Mouse (Mus musculus) heart, postnatal 0 days (tissue): ENCODE data around the gene Zfp609. TPM values are rescaled to one million over a fixed set of nuclear protein-coding genes. Genes with fewer than 3 reads are reported as not detected.

Source experiments
- ATAC-seq: fragments of 200-750 bp; cut with Nextera tagmentation; 2 replicates; pipeline ENCODE4 v1.8.0; 2017; ENCODE audit warnings: low read depth, moderate number of reproducible peaks, moderate library complexity; ENCODE audit not compliant: insufficient read depth
- DNase-seq: peaks from one replicate; pipeline ENCODE4 v3.0.0-alpha.2; 2016; ENCODE audit warnings: low spot score
- H3K27ac ChIP-seq: fragments of 300-500 bp; sonication (generic); 2 replicates; pipeline ENCODE4 v1.5.1; 2014; ENCODE audit warnings: low read depth, mild to moderate bottlenecking
- H3K27me3 ChIP-seq: fragments of 300-500 bp; sonication (generic); 2 replicates; pipeline ENCODE4 v1.6.1; 2014; ENCODE audit warnings: low read length, mixed read lengths; ENCODE audit not compliant: control insufficient read depth, insufficient read depth
- H3K36me3 ChIP-seq: fragments of 300-500 bp; sonication (generic); replicated peaks from 2 replicates; pipeline ENCODE4 v1.6.1; 2014; ENCODE audit warnings: low read length, mixed read lengths; ENCODE audit not compliant: control insufficient read depth, insufficient read depth
- H3K4me1 ChIP-seq: fragments of 300-500 bp; sonication (generic); 2 replicates; pipeline ENCODE4 v1.6.1; 2014; ENCODE audit warnings: antibody characterized with exemption; ENCODE audit not compliant: control insufficient read depth, insufficient read depth
- H3K4me2 ChIP-seq: fragments of 300-500 bp; sonication (generic); 2 replicates; pipeline ENCODE4 v1.6.1; 2014; ENCODE audit warnings: low read depth, mild to moderate bottlenecking, low read length, moderate library complexity
- H3K4me3 ChIP-seq: fragments of 300-500 bp; sonication (generic); 2 replicates; pipeline ENCODE4 v1.5.1; 2014; ENCODE audit warnings: low read depth, low read length
- H3K9ac ChIP-seq: fragments of 300-500 bp; sonication (generic); replicated peaks from 2 replicates; pipeline ENCODE4 v1.6.1; 2014; ENCODE audit warnings: low read depth, low read length, mixed read lengths
- H3K9me3 ChIP-seq: fragments of 300-500 bp; sonication (generic); replicated peaks from 2 replicates; pipeline ENCODE4 v1.6.1; 2016; ENCODE audit warnings: low read length; ENCODE audit not compliant: control insufficient read depth
- CTCF ChIP-seq: IDR thresholded peaks from 2 replicates; pipeline ENCODE4 v1.5.1; 2016; ENCODE audit warnings: antibody characterized with exemption, control low read depth, low read depth
- EP300 ChIP-seq: IDR thresholded peaks from 2 replicates; pipeline ENCODE4 v1.6.1; 2016; ENCODE audit warnings: antibody characterized with exemption, low read depth
- WGBS: fragments of 180-500 bp; shearing (Covaris S2); extraction: QIAGEN DNeasy Blood & Tissue Kit; methylation state at CpG from one replicate; pipeline ENCODE4 v1.1.7; 2014; 5-methylcytosine and 5-hydroxymethylcytosine counted together
- polyA plus RNA-seq: library from polyadenylated mRNA; unstranded; fragments of >200 nt; fragmentation: Nextera tagmentation; extraction: Ambion mirVana; gene quantifications from 2 replicates; pipeline ENCODE4 v1.2.1, GENCODE M21; 2015
- total RNA-seq: library from RNA; depleted of rRNA; stranded (reverse); fragments of >200 nt; gene quantifications from 2 replicates; pipeline ENCODE4 v1.2.3, GENCODE M21; 2014; ENCODE audit warnings: low replicate concordance

Zfp609 gene
- total and polyA plus RNA-seq, 2 experiments from 2014 or later, result 2.9 to 7.6 TPM

- TF ChIP-seq EP300 (no peak), CTCF (no peak)
- no peak overlapping the region for H3K9ac ChIP-seq
- 83% methylated on average over 8 of the region's 8 CpGs for WGBS
These were observed 67.4 kb downstream of the Zfp609 start for GRCm38 (mm10) chr9:65759992-65760391.

GRCm38 (mm10) chr9:65759256-65759655 is 68.1 kb downstream of the Zfp609 start:
- Histone ChIP-seq H3K9ac (no peak overlapping the region), H3K4me2 (no peak overlapping the region), H3K9me3 (no peaks in the 10 kb centered on the region), H3K4me1 (peaks cover 20% of the 10 kb centered on the region; the same call in 1 of the 2 replicates), H3K4me3 (no peak overlapping the region), H3K27me3 (no peaks in the 10 kb centered on the region), H3K27ac (no peak overlapping the region), H3K36me3 (no peaks in the 10 kb centered on the region)
- DNase-seq (no peak), ATAC-seq (no peak)
- TF ChIP-seq CTCF (no peak), EP300 (no peak)
- 91% methylated on average over 5 of the region's 5 CpGs for WGBS

More at GRCm38 (mm10) chr9:65759992-65760391, 67.4 kb downstream of the Zfp609 start:
- Histone ChIP-seq H3K27ac (no peak overlapping the region), H3K4me1 (peaks cover 20% of the 10 kb centered on the region; the same call in 1 of the 2 replicates), H3K27me3 (no peaks in the 10 kb centered on the region), H3K36me3 (no peaks in the 10 kb centered on the region), H3K9me3 (no peaks in the 10 kb centered on the region), H3K4me2 (no peak overlapping the region), H3K4me3 (no peak overlapping the region)
- DNase-seq (no peak), ATAC-seq (no peak)

- Histone ChIP-seq H3K9me3 (no peaks in the 10 kb centered on the region), H3K4me1 (peaks cover 20% of the 10 kb centered on the region; the same call in 1 of the 2 replicates), H3K27me3 (no peaks in the 10 kb centered on the region), H3K27ac (no peak overlapping the region), H3K36me3 (no peaks in the 10 kb centered on the region), H3K9ac (no peak overlapping the region), H3K4me3 (no peak overlapping the region), H3K4me2 (no peak overlapping the region)
- no peak for ATAC-seq
- TF ChIP-seq EP300 (no peak), CTCF (no peak)
- 26% methylated on average over 3 of the region's 3 CpGs for WGBS
- peak; percentile 52 for DNase-seq
These were observed 69.5 kb downstream of the Zfp609 start for GRCm38 (mm10) chr9:65757826-65758225.

- Histone ChIP-seq H3K4me1 (peaks cover 20% of the 10 kb centered on the region; the same call in 1 of the 2 replicates), H3K27me3 (no peaks in the 10 kb centered on the region), H3K27ac (no peak overlapping the region), H3K9ac (no peak overlapping the region), H3K36me3 (no peaks in the 10 kb centered on the region), H3K4me2 (no peak overlapping the region), H3K9me3 (no peaks in the 10 kb centered on the region), H3K4me3 (no peak overlapping the region)
- WGBS, result 88% methylated on average over 7 of the region's 7 CpGs
- TF ChIP-seq EP300 (no peak), CTCF (no peak)
- ATAC-seq, result no peak
- DNase-seq, result no peak
These were observed 71.5 kb downstream of the Zfp609 start for GRCm38 (mm10) chr9:65755673-65756375.

- H3K27me3 ChIP-seq, result no peaks in the 10 kb centered on the region
- no peak for TF ChIP-seq EP300
- TF ChIP-seq CTCF, result 0 out of 2 replicates have a peak, but pooled peaks have one; percentile 12
- H3K4me1 ChIP-seq, result peaks cover 20% of the 10 kb centered on the region; the same call in 1 of the 2 replicates
- no peak overlapping the region for H3K4me2 ChIP-seq
- no peak for ATAC-seq
- H3K4me3 ChIP-seq, result no peak overlapping the region
- H3K9me3 ChIP-seq, result no peaks in the 10 kb centered on the region
- H3K27ac ChIP-seq, result no peak overlapping the region
- WGBS, result 95% methylated on average over 1 of the region's 1 CpGs
- no peak for DNase-seq
- H3K9ac ChIP-seq, result no peak overlapping the region
- H3K36me3 ChIP-seq, result no peaks in the 10 kb centered on the region
These were observed 72.2 kb downstream of the Zfp609 start for GRCm38 (mm10) chr9:65755164-65755563.

GRCm38 (mm10) chr9:65752632-65753031 is 74.7 kb downstream of the Zfp609 start:
- H3K27me3 ChIP-seq, result no peaks in the 10 kb centered on the region
- H3K4me2 ChIP-seq, result no peak overlapping the region
- ATAC-seq, result no peak
- no peak overlapping the region for H3K4me3 ChIP-seq
- peaks cover 15% of the 10 kb centered on the region; the same call in 1 of the 2 replicates for H3K4me1 ChIP-seq
- H3K9me3 ChIP-seq, result no peaks in the 10 kb centered on the region
- H3K9ac ChIP-seq, result no peak overlapping the region
- 96% methylated on average over 3 of the region's 3 CpGs for WGBS
- H3K36me3 ChIP-seq, result no peaks in the 10 kb centered on the region
- no peak for DNase-seq
- no peak overlapping the region for H3K27ac ChIP-seq
- TF ChIP-seq EP300, result no peak
- TF ChIP-seq CTCF, result peak; percentile 17; the same call in 1 of the 2 replicates
